Mouse (Mus musculus) CH12.LX (cell line): ENCODE measurements around the gene Themis3. TPM values are rescaled to one million over a fixed set of nuclear protein-coding genes. Genes with fewer than 3 reads are reported as not detected.

Experiments
- DNase-seq: peaks from one replicate; pipeline ENCODE4 v3.0.0-alpha.2; 2013; ENCODE audit errors: extremely low read depth
- H3K27ac ChIP-seq: 2 replicates; pipeline ENCODE4 v1.5.1; 2012; ENCODE audit warnings: low read depth, mild to moderate bottlenecking, control low read depth, moderate library complexity; ENCODE audit not compliant: insufficient read depth
- H3K27me3 ChIP-seq: replicated peaks from 2 replicates; pipeline ENCODE3; 2012; ENCODE audit warnings: inconsistent platforms
- H3K36me3 ChIP-seq, 2 experiments: replicated peaks in 1 of 2; 2 replicates each; pipeline versions ENCODE3 to v1.6.1; 2012; ENCODE audit warnings: inconsistent platforms in 1 of 2, low read length in 1 of 2, mild to moderate bottlenecking in 1 of 2, mixed read lengths in 1 of 2, moderate library complexity in 1 of 2; ENCODE audit not compliant: control insufficient read depth in 1 of 2, insufficient read depth in 1 of 2
- H3K4me1 ChIP-seq, 2 experiments: 2 replicates each; pipeline ENCODE4 v1.6.1; 2012; ENCODE audit warnings: inconsistent platforms in 1 of 2, moderate library complexity in 1 of 2; ENCODE audit not compliant: insufficient read depth in 2 of 2, control insufficient read depth in 1 of 2
- H3K4me2 ChIP-seq: 2 replicates; pipeline ENCODE4 v1.6.1; 2012; ENCODE audit warnings: low read depth, mild to moderate bottlenecking, control low read depth; ENCODE audit not compliant: poor library complexity, insufficient read depth, severe bottlenecking
- H3K4me3 ChIP-seq, 3 experiments: fragments of 150-350 bp in 1 of 3; sonication (generic) in 1 of 3; replicated peaks in 1 of 3; 2 replicates each; pipeline versions ENCODE3 to v1.5.1; 2011 to 2012; ENCODE audit warnings: low read depth in 2 of 3, low read length in 2 of 3, mild to moderate bottlenecking in 2 of 3, moderate library complexity in 2 of 3, control low read depth in 1 of 3, improper control_type of control experiment in 1 of 3, inconsistent platforms in 1 of 3, mixed read lengths in 1 of 3; ENCODE audit not compliant: poor library complexity in 1 of 3
- H3K79me2 ChIP-seq: replicated peaks from 2 replicates; pipeline ENCODE4 v1.6.1; 2012; ENCODE audit warnings: mild to moderate bottlenecking, moderate library complexity; ENCODE audit not compliant: control insufficient read depth, poor library complexity, insufficient read depth, severe bottlenecking; ENCODE audit errors: extremely low read depth
- H3K9ac ChIP-seq: 2 replicates; pipeline ENCODE4 v1.6.1; 2012; ENCODE audit warnings: low read depth, mild to moderate bottlenecking, control low read depth, moderate library complexity; ENCODE audit not compliant: insufficient read depth
- H3K9me3 ChIP-seq: replicated peaks from 2 replicates; pipeline ENCODE3; 2012; ENCODE audit warnings: low read length, inconsistent platforms, mixed read lengths
- CHD1 ChIP-seq: IDR thresholded peaks from 2 replicates; pipeline ENCODE4 v1.6.1; 2012; ENCODE audit warnings: low read depth, low read length, improper control_type of control experiment, inconsistent platforms
- CTCF ChIP-seq, 2 experiments: IDR thresholded peaks in 1 of 2; conservative IDR thresholded peaks in 1 of 2; 2 replicates each; pipeline ENCODE4 v1.5.1; 2011 to 2012; ENCODE audit warnings: low read depth in 2 of 2, low read length in 2 of 2, improper control_type of control experiment in 1 of 2, inconsistent platforms in 1 of 2, mild to moderate bottlenecking in 1 of 2, moderate library complexity in 1 of 2
- ELF1 ChIP-seq: IDR thresholded peaks from 2 replicates; pipeline ENCODE4 v1.6.1; 2014; ENCODE audit warnings: low read depth, mild to moderate bottlenecking, inconsistent platforms, low read length, improper control_type of control experiment
- GABPA ChIP-seq: IDR thresholded peaks from 2 replicates; pipeline ENCODE4 v1.6.1; 2012; ENCODE audit warnings: low read depth, low read length, improper control_type of control experiment, inconsistent platforms; ENCODE audit not compliant: insufficient replicate concordance
- IRF4 ChIP-seq: IDR thresholded peaks from 2 replicates; pipeline ENCODE4 v1.6.1; 2014; ENCODE audit warnings: low read depth, mild to moderate bottlenecking, inconsistent platforms, low read length, improper control_type of control experiment
- JUN ChIP-seq: IDR thresholded peaks from 2 replicates; pipeline ENCODE4 v1.6.1; 2011; ENCODE audit warnings: low read depth, mild to moderate bottlenecking, low read length, improper control_type of control experiment, moderate library complexity; ENCODE audit not compliant: insufficient read depth
- JUND ChIP-seq: conservative IDR thresholded peaks from 2 replicates; pipeline ENCODE4 v1.6.1; 2011; ENCODE audit warnings: low read depth, low read length, improper control_type of control experiment
- MAZ ChIP-seq: IDR thresholded peaks from 2 replicates; pipeline ENCODE4 v1.6.1; 2012; ENCODE audit warnings: low read depth, mild to moderate bottlenecking, inconsistent platforms, low read length, improper control_type of control experiment, moderate library complexity
- MEF2A ChIP-seq: IDR thresholded peaks from 2 replicates; pipeline ENCODE4 v1.6.1; 2014; ENCODE audit warnings: low read depth, mild to moderate bottlenecking, inconsistent platforms, low read length, improper control_type of control experiment, borderline replicate concordance
- MXI1 ChIP-seq: IDR thresholded peaks from 2 replicates; pipeline ENCODE4 v1.6.1; 2011; ENCODE audit warnings: mild to moderate bottlenecking, low read depth, low read length, improper control_type of control experiment
- MYC ChIP-seq: IDR thresholded peaks from 2 replicates; pipeline ENCODE4 v1.6.1; 2011; ENCODE audit warnings: low read depth, mild to moderate bottlenecking, improper control_type of control experiment, low read length
- NRF1 ChIP-seq: IDR thresholded peaks from 2 replicates; pipeline ENCODE4 v1.6.1; 2014; ENCODE audit warnings: low read depth, mild to moderate bottlenecking, inconsistent platforms, low read length, improper control_type of control experiment, moderate library complexity
- POLR2A ChIP-seq: IDR thresholded peaks from 2 replicates; pipeline ENCODE4 v1.6.1; 2011; ENCODE audit warnings: low read depth, mild to moderate bottlenecking, improper control_type of control experiment, low read length
- POLR2AphosphoS2 ChIP-seq: IDR thresholded peaks from 2 replicates; pipeline ENCODE4 v1.6.1; 2011; ENCODE audit warnings: low read depth, low read length, improper control_type of control experiment
- RAD21 ChIP-seq: IDR thresholded peaks from 2 replicates; pipeline ENCODE4 v1.6.1; 2011; ENCODE audit warnings: low read depth, mild to moderate bottlenecking, low read length, improper control_type of control experiment, moderate library complexity
- SMC3 ChIP-seq: IDR thresholded peaks from 2 replicates; pipeline ENCODE4 v1.6.1; 2011; ENCODE audit warnings: low read depth, low read length, improper control_type of control experiment
- UBTF ChIP-seq: IDR thresholded peaks from 2 replicates; pipeline ENCODE4 v1.6.1; 2012; ENCODE audit warnings: low read depth, mild to moderate bottlenecking, inconsistent platforms, low read length, improper control_type of control experiment, moderate library complexity
- USF2 ChIP-seq: conservative IDR thresholded peaks from 2 replicates; pipeline ENCODE4 v1.6.1; 2011; ENCODE audit warnings: low read depth, low read length, improper control_type of control experiment
- ZKSCAN1 ChIP-seq: IDR thresholded peaks from 2 replicates; pipeline ENCODE4 v1.6.1; 2012; ENCODE audit warnings: low read depth, inconsistent platforms, low read length, improper control_type of control experiment, borderline replicate concordance
- ZMIZ1 ChIP-seq: IDR thresholded peaks from 2 replicates; pipeline ENCODE4 v1.6.1; 2012; ENCODE audit warnings: low read depth, mild to moderate bottlenecking, inconsistent platforms, low read length, improper control_type of control experiment
- ZNF384 ChIP-seq: IDR thresholded peaks from 2 replicates; pipeline ENCODE4 v1.6.1; 2012; ENCODE audit warnings: low read depth, low read length, improper control_type of control experiment, inconsistent platforms
- dilution Hi-C: fragments of 300-500 bp; cut with MboI; formaldehyde crosslinking; loops from 2 replicates; pipeline ENCODE4 v1.14.3; 2020; ENCODE audit warnings: low sequenced_read_pairs; ENCODE audit not compliant: extremely low pct_unique_long_range_greater_than_20kb, extremely low pct_ligation_motif_present
- in situ Hi-C: fragments of 300-500 bp; cut with MboI; formaldehyde crosslinking; loops from 3 replicates; pipeline ENCODE4 v1.14.3; 2019; ENCODE audit warnings: low sequenced_read_pairs, low pct_ligation_motif_present, low pct_unique_long_range_greater_than_20kb, mixed read lengths
- polyA plus RNA-seq: library from polyadenylated mRNA; unstranded; fragments of >175 nt; gene quantifications from 2 replicates; pipeline ENCODE4 v1.2.1, GENCODE M21; 2012; ENCODE audit warnings: low read depth; ENCODE audit not compliant: insufficient read length
- total RNA-seq, 2 experiments: library from RNA; depleted of rRNA; stranded (reverse); fragments of 300-350 nt in 1 of 2; fragments of >200 nt in 1 of 2; gene quantifications; 2 replicates each; pipeline ENCODE4 v1.2.3; 2012 to 2014

Themis3 gene
- total and polyA plus RNA-seq, 3 experiments: not detected

- TF ChIP-seq JUND (no peak), USF2 (no peak), POLR2AphosphoS2 (no peak), MYC (no peak), UBTF (no peak), CTCF (conservative IDR thresholded peaks at IDR 0.05 in 1 of 2, IDR thresholded peaks at IDR 0.05 in 1 of 2; ENCODE audit: low read depth in 2 of 2, low read length in 2 of 2) (no peak), ZMIZ1 (no peak), IRF4 (no peak), CHD1 (no peak), MEF2A (no peak), SMC3 (no peak), RAD21 (no peak), ZKSCAN1 (no peak)
- no peak overlapping the region for H3K27ac ChIP-seq
- H3K27me3 ChIP-seq: no peaks in the 10 kb centered on the region
- H3K4me1 ChIP-seq: no peaks in the 10 kb centered on the region
- no peaks in the 10 kb centered on the region for H3K79me2 ChIP-seq
- H3K9ac ChIP-seq: no peak overlapping the region
- peaks cover 76% of the 10 kb centered on the region for H3K9me3 ChIP-seq
- no peak overlapping the region for H3K4me2 ChIP-seq
- dilution Hi-C loops: no loop called here
- H3K4me3 ChIP-seq: no peak overlapping the region
- H3K36me3 ChIP-seq: no peaks in the 10 kb centered on the region
- DNase-seq: no peak
- in situ Hi-C loops: no loop called here
Observed at GRCm38 (mm10) chr17:66552690-66553089, 41.7 kb downstream of the Themis3 start.

DNA sequence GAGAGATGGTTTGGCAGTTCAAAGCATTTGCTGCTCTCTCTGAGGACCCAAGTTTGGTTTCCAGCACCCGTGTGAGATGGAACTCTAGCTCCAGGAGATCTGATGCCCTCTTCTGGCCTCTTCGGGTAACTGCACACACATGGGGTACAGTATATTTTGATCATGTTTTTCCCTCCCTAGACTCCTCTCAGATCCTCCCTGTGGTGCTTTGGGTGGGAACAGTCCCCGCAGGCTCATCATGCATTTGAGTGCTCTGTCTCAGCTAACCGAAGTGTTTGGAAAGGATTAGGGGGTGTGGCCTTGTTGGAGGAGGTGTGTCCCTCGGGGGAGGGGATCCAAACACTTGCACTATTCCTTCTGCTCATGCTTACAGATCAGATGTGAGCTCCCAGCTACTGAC is 43.9 kb downstream of the Themis3 start:
- no peak for TF ChIP-seq GABPA
- TF ChIP-seq ZNF384: no peak
- TF ChIP-seq MXI1: no peak
- TF ChIP-seq ELF1: no peak
- no peak for TF ChIP-seq MAZ
- TF ChIP-seq NRF1: no peak
- TF ChIP-seq POLR2A: no peak
- TF ChIP-seq UBTF: no peak
- TF ChIP-seq JUN: no peak
- DNase-seq: no peak
- H3K9me3 ChIP-seq: peaks cover 70% of the 10 kb centered on the region
- no peak overlapping the region for H3K9ac ChIP-seq
- in situ Hi-C loops: no loop called here
- dilution Hi-C loops: no loop called here
- no peaks in the 10 kb centered on the region for H3K36me3 ChIP-seq
- no peak overlapping the region for H3K4me3 ChIP-seq
- no peak overlapping the region for H3K4me2 ChIP-seq
- H3K27ac ChIP-seq: no peak overlapping the region
- no peaks in the 10 kb centered on the region for H3K79me2 ChIP-seq
- no peaks in the 10 kb centered on the region for H3K27me3 ChIP-seq
- no peaks in the 10 kb centered on the region for H3K4me1 ChIP-seq
